Mouse (Mus musculus) G1E (cell line): Measurements from ENCODE around the gene Rpl38.

ENCODE experiments used
- CTCF ChIP-seq: IDR thresholded peaks from 2 replicates; pipeline ENCODE4 v1.5.1; 2012; ENCODE audit warnings: low read depth, low read length, inconsistent platforms, mixed read lengths
- GATA1 ChIP-seq: IDR thresholded peaks from 2 replicates; pipeline ENCODE4 v1.6.1; 2012; ENCODE audit warnings: borderline replicate concordance, low read length, inconsistent platforms, mixed read lengths
- TAL1 ChIP-seq: conservative IDR thresholded peaks from 2 replicates; pipeline ENCODE4 v1.6.1; 2012; ENCODE audit warnings: low read depth, low read length, inconsistent platforms, mixed read lengths

GRCm38 (mm10) chr11:114706358-114706757 is 38.0 kb downstream of the Rpl38 start:
- TF ChIP-seq CTCF (no peak), TAL1 (no peak), GATA1 (no peak)
